Mouse (Mus musculus) G1E (cell line): ENCODE measurements around the gene Phox2a. TPM values are rescaled to one million over a fixed set of nuclear protein-coding genes. Genes with fewer than 3 reads are reported as not detected.

Source experiments
- ATAC-seq: 2 replicates; pipeline ENCODE4 v1.8.0; 2016; ENCODE audit warnings: mild to moderate bottlenecking; ENCODE audit not compliant: insufficient number of reproducible peaks, poor library complexity, low FRiP score, severe bottlenecking; ENCODE audit errors: extremely low read depth
- DNase-seq: peaks from one replicate; pipeline ENCODE4 v3.0.0; 2012; ENCODE audit warnings: low spot score
- H3K27me3 ChIP-seq: 2 replicates; pipeline ENCODE4 v1.6.1; 2012; ENCODE audit warnings: mild to moderate bottlenecking, low read length, inconsistent platforms; ENCODE audit not compliant: insufficient read depth
- H3K36me3 ChIP-seq: replicated peaks from 2 replicates; pipeline ENCODE3; 2012; ENCODE audit warnings: mild to moderate bottlenecking, inconsistent platforms
- H3K4me1 ChIP-seq: 2 replicates; pipeline ENCODE4 v1.6.1; 2012; ENCODE audit warnings: low read depth, low read length, inconsistent platforms, mixed read lengths; ENCODE audit not compliant: insufficient read depth
- H3K4me3 ChIP-seq: 2 replicates; pipeline ENCODE4 v1.5.1; 2012; ENCODE audit warnings: low read depth, mild to moderate bottlenecking, inconsistent platforms, low read length, moderate library complexity, mixed read lengths
- H3K9me3 ChIP-seq: replicated peaks from 2 replicates; pipeline ENCODE4 v1.6.1; 2012; ENCODE audit warnings: inconsistent platforms
- CTCF ChIP-seq: IDR thresholded peaks from 2 replicates; pipeline ENCODE4 v1.5.1; 2012; ENCODE audit warnings: low read depth, low read length, inconsistent platforms, mixed read lengths
- GATA1 ChIP-seq: IDR thresholded peaks from 2 replicates; pipeline ENCODE4 v1.6.1; 2012; ENCODE audit warnings: borderline replicate concordance, low read length, inconsistent platforms, mixed read lengths
- GATA2 ChIP-seq: IDR thresholded peaks from 2 replicates; pipeline ENCODE4 v1.6.1; 2012; ENCODE audit warnings: low read depth, low read length, inconsistent platforms, borderline replicate concordance
- POLR2AphosphoS5 ChIP-seq: IDR thresholded peaks from 2 replicates; pipeline ENCODE4 v1.6.1; 2012; ENCODE audit warnings: low read depth, low read length, inconsistent platforms; ENCODE audit not compliant: insufficient replicate concordance
- TAL1 ChIP-seq: conservative IDR thresholded peaks from 2 replicates; pipeline ENCODE4 v1.6.1; 2012; ENCODE audit warnings: low read depth, low read length, inconsistent platforms, mixed read lengths
- polyA plus RNA-seq: library from polyadenylated mRNA; stranded (reverse); fragments of >175 nt; gene quantifications from 2 replicates; pipeline ENCODE4 v1.2.3, GENCODE M21; 2012
- total RNA-seq, 2 experiments: library from RNA; stranded (forward) in 1 of 2; stranded (reverse) in 1 of 2; fragments of 200-1000 nt in 1 of 2; fragments of >200 nt in 1 of 2; fragmentation: Nextera tagmentation in 1 of 2; gene quantifications; 2 replicates each; pipeline ENCODE4 v1.2.3; 2014 to 2017

The Phox2a gene
- total and polyA plus RNA-seq, 3 experiments = 0.27 TPM; not detected in 2

DNA sequence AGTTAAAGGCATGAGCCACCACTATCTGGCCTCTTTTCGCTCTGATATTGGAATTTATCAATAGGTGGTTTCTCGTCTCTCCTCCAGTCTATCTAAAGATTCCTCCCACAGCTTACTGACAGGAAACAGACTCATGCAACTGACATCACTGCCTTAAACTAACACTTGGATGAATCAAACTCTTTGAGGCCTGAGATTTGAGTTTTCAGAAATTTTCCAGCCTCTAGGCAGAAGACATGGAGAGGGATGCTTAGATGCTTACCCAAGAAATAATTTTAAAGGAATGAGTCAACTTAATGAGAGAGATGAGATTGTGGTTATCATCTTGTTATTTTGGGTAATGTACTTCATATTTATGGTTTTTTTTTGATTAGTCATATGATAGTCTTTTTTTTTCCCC, 35.7 kb downstream of the Phox2a start:
- no peaks in the 10 kb centered on the region for H3K36me3 ChIP-seq
- no peak overlapping the region for H3K4me3 ChIP-seq
- H3K4me1 ChIP-seq = no peaks in the 10 kb centered on the region
- H3K9me3 ChIP-seq = no peaks in the 10 kb centered on the region
- ATAC-seq (no peak), DNase-seq (no peak)
- TF ChIP-seq GATA2 (no peak), TAL1 (no peak), POLR2AphosphoS5 (no peak), GATA1 (no peak), CTCF (no peak)
- peaks cover 18% of the 10 kb centered on the region for H3K27me3 ChIP-seq

DNA sequence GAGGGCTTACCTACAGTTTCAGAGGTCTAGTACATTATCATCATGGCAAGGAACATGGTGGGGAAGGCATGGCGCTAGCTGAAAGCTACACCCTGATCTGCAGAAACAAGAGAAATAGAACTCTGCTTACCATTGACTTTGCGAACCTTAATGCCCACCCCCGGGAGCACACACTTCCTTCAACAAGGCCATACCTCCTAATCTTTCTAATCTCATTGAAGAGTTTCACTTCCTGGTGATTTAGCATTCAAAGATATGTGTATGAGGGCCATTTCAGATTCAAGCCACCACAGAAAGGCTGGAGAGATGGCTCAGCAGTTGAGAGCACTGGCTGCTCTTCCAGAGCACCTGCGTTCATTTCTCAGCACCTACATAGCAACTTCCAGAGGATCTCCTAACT, 39.0 kb downstream of the Phox2a start, which contains the start of gene Folr2:
Gene Folr2 (minus strand): TSS at position 101 of the 400 bp plus-strand sequence.
- Histone ChIP-seq H3K9me3 (no peaks in the 10 kb centered on the region), H3K36me3 (no peaks in the 10 kb centered on the region), H3K4me3 (no peak within 1 kb of the TSS), H3K4me1 (no peaks in the 10 kb centered on the region), H3K27me3 (peaks cover 22% of the 10 kb centered on the region)
- ATAC-seq (no peak), DNase-seq (no peak)
- TF ChIP-seq CTCF (no peak), TAL1 (no peak), GATA1 (no peak), POLR2AphosphoS5 (no peak)

DNA sequence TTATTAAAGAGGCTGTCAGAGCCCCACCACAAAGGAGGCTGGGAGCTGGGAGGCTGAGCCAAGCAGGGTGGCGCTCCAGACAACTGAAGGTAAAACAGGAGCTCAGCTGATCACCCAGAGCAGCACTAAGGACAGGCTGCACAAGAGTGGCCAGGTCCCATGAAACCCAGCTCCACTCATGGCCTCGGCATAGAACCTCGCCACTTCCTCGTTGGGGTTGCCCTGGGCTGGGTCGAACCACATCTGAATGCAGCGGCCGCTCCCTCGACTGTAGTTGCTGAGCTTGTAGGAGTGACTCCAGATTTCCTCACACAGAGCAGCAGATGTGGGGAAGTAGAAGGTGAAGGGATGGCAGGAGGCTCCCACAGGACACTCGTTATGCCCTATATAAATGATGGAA, 40.2 kb downstream of the Phox2a start:
- H3K27me3 ChIP-seq = peaks cover 20% of the 10 kb centered on the region
- ATAC-seq = no peak
- H3K4me1 ChIP-seq = no peaks in the 10 kb centered on the region
- H3K36me3 ChIP-seq = no peaks in the 10 kb centered on the region
- H3K9me3 ChIP-seq = no peaks in the 10 kb centered on the region
- DNase-seq = no peak
- no peak overlapping the region for H3K4me3 ChIP-seq
- TF ChIP-seq GATA2 (no peak), TAL1 (no peak), GATA1 (no peak), CTCF (no peak), POLR2AphosphoS5 (no peak)

DNA sequence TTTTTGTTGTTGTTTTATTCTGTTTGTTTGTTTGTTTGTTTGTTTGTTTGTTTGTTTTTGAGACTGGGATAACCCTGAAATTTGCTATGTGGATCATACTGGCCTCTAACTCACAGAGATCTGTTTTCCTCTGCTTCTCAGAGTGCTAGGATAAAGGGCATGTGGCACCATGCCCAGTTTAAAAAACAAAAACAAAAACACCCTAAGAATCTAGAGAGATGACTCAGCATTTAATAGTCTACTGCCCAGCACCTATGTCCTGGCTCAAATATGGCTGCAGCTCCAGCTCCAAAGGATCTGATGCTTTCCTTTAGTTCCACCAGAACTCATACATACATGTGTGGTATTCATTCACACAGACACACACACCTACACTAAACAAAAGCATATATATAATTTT, 42.9 kb downstream of the Phox2a start:
- no peak for ATAC-seq
- TF ChIP-seq POLR2AphosphoS5 (no peak), GATA2 (no peak), GATA1 (no peak)
- H3K4me3 ChIP-seq = no peak overlapping the region
- no peak for DNase-seq
- no peaks in the 10 kb centered on the region for H3K9me3 ChIP-seq
- no peaks in the 10 kb centered on the region for H3K36me3 ChIP-seq
- H3K4me1 ChIP-seq = peaks cover 4% of the 10 kb centered on the region; the same call in 1 of the 2 replicates
- H3K27me3 ChIP-seq = peaks cover 20% of the 10 kb centered on the region

DNA sequence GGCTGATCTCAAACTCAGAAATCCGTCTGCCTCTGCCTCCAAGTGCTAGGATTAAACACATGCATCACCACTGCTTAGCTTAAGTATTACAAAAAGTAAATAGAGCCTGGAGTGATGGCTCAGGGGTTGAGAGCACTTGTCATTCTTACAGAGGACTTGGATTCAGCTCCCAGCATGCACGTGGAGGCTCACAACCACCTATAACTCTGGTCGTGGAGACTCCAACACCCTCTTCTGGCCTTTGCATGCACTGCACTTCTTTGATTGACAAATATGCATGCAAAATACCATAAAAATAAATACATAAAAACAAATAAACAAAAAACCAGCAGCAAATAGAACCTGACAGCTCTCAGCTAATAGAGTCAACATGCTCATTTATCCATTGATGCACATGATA, 44.2 kb downstream of the Phox2a start:
- TF ChIP-seq TAL1 (no peak), GATA2 (no peak), GATA1 (no peak), POLR2AphosphoS5 (no peak), CTCF (no peak)
- H3K4me1 ChIP-seq = peaks cover 4% of the 10 kb centered on the region; the same call in 1 of the 2 replicates
- H3K9me3 ChIP-seq = no peaks in the 10 kb centered on the region
- H3K27me3 ChIP-seq = peaks cover 13% of the 10 kb centered on the region
- H3K4me3 ChIP-seq = no peak overlapping the region
- no peaks in the 10 kb centered on the region for H3K36me3 ChIP-seq
- no peak for ATAC-seq
- no peak for DNase-seq

DNA sequence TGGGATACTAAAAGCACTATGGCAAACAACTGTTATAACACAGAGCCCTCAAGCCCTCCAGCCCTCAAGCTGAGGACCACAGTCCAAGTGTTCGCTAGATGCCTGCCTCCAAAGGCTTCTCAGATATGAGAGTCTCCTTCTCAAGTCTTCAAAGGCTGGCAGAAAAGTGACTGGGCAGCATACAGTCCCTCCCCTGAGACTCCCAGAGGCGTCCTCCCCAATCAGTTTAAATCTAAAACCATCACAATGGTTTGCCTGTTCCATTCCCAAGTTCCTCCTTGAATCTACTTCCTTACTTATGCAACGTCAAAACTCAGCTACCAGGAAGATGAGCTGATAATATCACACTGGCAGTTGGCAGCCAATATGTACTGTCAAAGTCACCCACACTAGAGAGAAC, 45.3 kb downstream of the Phox2a start, which contains the start of gene Anapc15:
Gene Anapc15 (plus strand): TSS at position 301 of the 400 bp plus-strand sequence.
- peaks cover 13% of the 10 kb centered on the region for H3K27me3 ChIP-seq
- no peak for ATAC-seq
- TF ChIP-seq CTCF (no peak), POLR2AphosphoS5 (no peak), TAL1 (no peak), GATA1 (no peak), GATA2 (no peak)

More for the DNA sequence above, 45.3 kb downstream of the Phox2a start, which contains the start of gene Anapc15:
- DNase-seq = no peak
- Histone ChIP-seq H3K36me3 (no peaks in the 10 kb centered on the region), H3K4me3 (no peak within 1 kb of the TSS), H3K9me3 (no peaks in the 10 kb centered on the region), H3K4me1 (peaks cover 4% of the 10 kb centered on the region; the same call in 1 of the 2 replicates)
